In the genomic region with DNA sequence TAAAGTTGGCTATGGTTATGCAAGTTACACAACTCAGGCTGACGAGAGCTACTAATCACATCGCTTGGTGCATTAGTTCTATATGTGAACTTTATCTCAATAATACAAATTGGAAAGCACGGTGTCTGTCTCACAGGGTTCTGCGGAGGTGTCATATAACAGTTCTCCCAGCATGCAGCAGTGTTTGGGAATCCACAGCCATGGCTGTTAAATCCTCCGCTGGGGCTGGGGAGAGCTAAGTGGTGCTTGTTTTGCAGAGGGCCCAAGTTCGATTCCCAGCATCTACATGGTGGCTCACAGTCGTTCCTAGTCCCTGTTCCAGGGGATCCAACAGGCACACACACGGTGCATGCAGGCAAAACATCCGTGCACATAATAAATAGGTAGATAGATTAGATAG, we compare ENCODE assay signal across 18 mouse cellular contexts.
"Had no signal": no experiment of that assay in that cellular context is flagged by ENCODE, and none has a peak within 500 bp of the region (broad histone marks: within the 10 kb centered on the region; RNA-seq: fewer than 3 reads in every experiment).

No protein-coding gene starts in this region.

- H3K9me3 ChIP-seq: lung, embryonic 15.5 days; megakaryocyte, embryonic 14.5 days; midbrain, embryonic 13.5 days; midbrain, embryonic 15.5 days; neural tube, embryonic 12.5 days had no signal

- H3K36me3 ChIP-seq: midbrain, embryonic 13.5 days; midbrain, embryonic 15.5 days had no signal

- H3K4me3 ChIP-seq: lung, embryonic 15.5 days; megakaryocyte, embryonic 14.5 days; midbrain, embryonic 13.5 days; midbrain, embryonic 15.5 days; neural tube, embryonic 12.5 days had no signal

- DNase-seq: liver, postnatal 0 days; lung, adult 2 months; lung, postnatal 14 days; lung, postnatal 36 days; right cerebral cortex, postnatal 14 days; right cerebral cortex, postnatal 4 days; spleen, adult 18-20 months; thymus, adult 18-20 months; thymus, postnatal 14 days; thymus, postnatal 36 days had no signal

- H3K9ac ChIP-seq: liver, postnatal 0 days; lung, embryonic 15.5 days; midbrain, embryonic 13.5 days; midbrain, embryonic 15.5 days; neural tube, embryonic 12.5 days had no signal

- H3K27me3 ChIP-seq: lung, embryonic 15.5 days; midbrain, embryonic 13.5 days; midbrain, embryonic 15.5 days; neural tube, embryonic 12.5 days had no signal

- H3K4me1 ChIP-seq: megakaryocyte, embryonic 14.5 days had no signal

- H3K4me2 ChIP-seq: lung, embryonic 15.5 days; midbrain, embryonic 11.5 days; midbrain, embryonic 13.5 days; midbrain, embryonic 15.5 days; neural tube, embryonic 12.5 days had no signal

- H3K27ac ChIP-seq: lung, embryonic 15.5 days; macrophage; midbrain, embryonic 15.5 days; neural tube, embryonic 12.5 days had no signal

- ATAC-seq: liver, postnatal 0 days; lung, postnatal 0 days; midbrain, embryonic 13.5 days; midbrain, embryonic 15.5 days had no signal
